Mouse (Mus musculus) heart, postnatal 0 days (tissue): Measurements from ENCODE around the gene Ankrd49. TPM values are rescaled to one million over a fixed set of nuclear protein-coding genes. Genes with fewer than 3 reads are reported as not detected.
A peak's percentile ranks its signal among the peaks of the same experiment; 100 is the strongest.

Source experiments
- ATAC-seq: fragments of 200-750 bp; cut with Nextera tagmentation; 2 replicates; pipeline ENCODE4 v1.8.0; 2017; ENCODE audit warnings: low read depth, moderate number of reproducible peaks, moderate library complexity; ENCODE audit not compliant: insufficient read depth
- DNase-seq: peaks from one replicate; pipeline ENCODE4 v3.0.0-alpha.2; 2016; ENCODE audit warnings: low spot score
- H3K27ac ChIP-seq: fragments of 300-500 bp; sonication (generic); 2 replicates; pipeline ENCODE4 v1.5.1; 2014; ENCODE audit warnings: low read depth, mild to moderate bottlenecking
- H3K27me3 ChIP-seq: fragments of 300-500 bp; sonication (generic); 2 replicates; pipeline ENCODE4 v1.6.1; 2014; ENCODE audit warnings: low read length, mixed read lengths; ENCODE audit not compliant: control insufficient read depth, insufficient read depth
- H3K36me3 ChIP-seq: fragments of 300-500 bp; sonication (generic); replicated peaks from 2 replicates; pipeline ENCODE4 v1.6.1; 2014; ENCODE audit warnings: low read length, mixed read lengths; ENCODE audit not compliant: control insufficient read depth, insufficient read depth
- H3K4me1 ChIP-seq: fragments of 300-500 bp; sonication (generic); 2 replicates; pipeline ENCODE4 v1.6.1; 2014; ENCODE audit warnings: antibody characterized with exemption; ENCODE audit not compliant: control insufficient read depth, insufficient read depth
- H3K4me2 ChIP-seq: fragments of 300-500 bp; sonication (generic); 2 replicates; pipeline ENCODE4 v1.6.1; 2014; ENCODE audit warnings: low read depth, mild to moderate bottlenecking, low read length, moderate library complexity
- H3K4me3 ChIP-seq: fragments of 300-500 bp; sonication (generic); 2 replicates; pipeline ENCODE4 v1.5.1; 2014; ENCODE audit warnings: low read depth, low read length
- H3K9ac ChIP-seq: fragments of 300-500 bp; sonication (generic); replicated peaks from 2 replicates; pipeline ENCODE4 v1.6.1; 2014; ENCODE audit warnings: low read depth, low read length, mixed read lengths
- H3K9me3 ChIP-seq: fragments of 300-500 bp; sonication (generic); replicated peaks from 2 replicates; pipeline ENCODE4 v1.6.1; 2016; ENCODE audit warnings: low read length; ENCODE audit not compliant: control insufficient read depth
- CTCF ChIP-seq: IDR thresholded peaks from 2 replicates; pipeline ENCODE4 v1.5.1; 2016; ENCODE audit warnings: antibody characterized with exemption, control low read depth, low read depth
- EP300 ChIP-seq: IDR thresholded peaks from 2 replicates; pipeline ENCODE4 v1.6.1; 2016; ENCODE audit warnings: antibody characterized with exemption, low read depth
- WGBS: fragments of 180-500 bp; shearing (Covaris S2); extraction: QIAGEN DNeasy Blood & Tissue Kit; methylation state at CpG from one replicate; pipeline ENCODE4 v1.1.7; 2014; 5-methylcytosine and 5-hydroxymethylcytosine counted together
- polyA plus RNA-seq: library from polyadenylated mRNA; unstranded; fragments of >200 nt; fragmentation: Nextera tagmentation; extraction: Ambion mirVana; gene quantifications from 2 replicates; pipeline ENCODE4 v1.2.1, GENCODE M21; 2015
- total RNA-seq: library from RNA; depleted of rRNA; stranded (reverse); fragments of >200 nt; gene quantifications from 2 replicates; pipeline ENCODE4 v1.2.3, GENCODE M21; 2014; ENCODE audit warnings: low replicate concordance

Gene Ankrd49
- total and polyA plus RNA-seq, 2 experiments from 2014 or later, result 15.5 to 25.8 TPM

- no peak for ATAC-seq
- Histone ChIP-seq H3K4me1 (no peaks in the 10 kb centered on the region), H3K27me3 (no peaks in the 10 kb centered on the region), H3K27ac (no peak overlapping the region), H3K4me2 (no peak overlapping the region), H3K4me3 (no peak overlapping the region), H3K36me3 (peaks cover 72% of the 10 kb centered on the region), H3K9me3 (no peaks in the 10 kb centered on the region), H3K9ac (no peak overlapping the region)
- no peak for DNase-seq
- 88% methylated on average over 5 of the region's 5 CpGs for WGBS
- TF ChIP-seq CTCF, result no peak
- TF ChIP-seq EP300, result no peak
These were observed 25.5 kb upstream of the Ankrd49 start for GRCm38 (mm10) chr9:14810111-14810510.

GRCm38 (mm10) chr9:14806786-14807185, 22.1 kb upstream of the Ankrd49 start:
- H3K4me3 ChIP-seq, result no peak overlapping the region
- H3K27me3 ChIP-seq, result no peaks in the 10 kb centered on the region
- no peak overlapping the region for H3K4me2 ChIP-seq
- DNase-seq (no peak), ATAC-seq (no peak)
- no peak overlapping the region for H3K9ac ChIP-seq
- 93% methylated on average over 1 of the region's 1 CpGs for WGBS
- no peak overlapping the region for H3K27ac ChIP-seq
- TF ChIP-seq EP300, result no peak
- TF ChIP-seq CTCF, result no peak
- H3K4me1 ChIP-seq, result no peaks in the 10 kb centered on the region
- no peaks in the 10 kb centered on the region for H3K9me3 ChIP-seq
- H3K36me3 ChIP-seq, result peaks cover 72% of the 10 kb centered on the region

GRCm38 (mm10) chr9:14805714-14806113, 21.1 kb upstream of the Ankrd49 start:
- DNase-seq, result no peak
- no peaks in the 10 kb centered on the region for H3K9me3 ChIP-seq
- WGBS, result 85% methylated on average over 2 of the region's 2 CpGs

GRCm38 (mm10) chr9:14787356-14787755, 2.7 kb upstream of the Ankrd49 start:
- peaks cover 3% of the 10 kb centered on the region; the same call in 1 of the 2 replicates for H3K4me1 ChIP-seq
- no peaks in the 10 kb centered on the region for H3K27me3 ChIP-seq
- H3K4me3 ChIP-seq, result no peak overlapping the region
- WGBS, result 90% methylated on average over 6 of the region's 6 CpGs
- H3K9ac ChIP-seq, result no peak overlapping the region
- TF ChIP-seq CTCF, result no peak
- no peak for TF ChIP-seq EP300
- H3K9me3 ChIP-seq, result no peaks in the 10 kb centered on the region
- H3K4me2 ChIP-seq, result no peak overlapping the region
- DNase-seq (no peak), ATAC-seq (no peak)
- peaks cover 40% of the 10 kb centered on the region for H3K36me3 ChIP-seq
- H3K27ac ChIP-seq, result no peak overlapping the region

More at GRCm38 (mm10) chr9:14805714-14806113, 21.1 kb upstream of the Ankrd49 start:
- H3K4me2 ChIP-seq, result no peak overlapping the region
- H3K36me3 ChIP-seq, result peaks cover 68% of the 10 kb centered on the region
- H3K4me3 ChIP-seq, result no peak overlapping the region
- H3K9ac ChIP-seq, result no peak overlapping the region
- H3K27me3 ChIP-seq, result no peaks in the 10 kb centered on the region
- no peaks in the 10 kb centered on the region for H3K4me1 ChIP-seq
- ATAC-seq, result no peak
- no peak for TF ChIP-seq EP300
- no peak overlapping the region for H3K27ac ChIP-seq

- DNase-seq, result no peak
- no peak overlapping the region for H3K4me2 ChIP-seq
- ATAC-seq, result no peak
- H3K9ac ChIP-seq, result no peak overlapping the region
- no peak for TF ChIP-seq EP300
- TF ChIP-seq CTCF, result no peak
- H3K27me3 ChIP-seq, result no peaks in the 10 kb centered on the region
- H3K4me1 ChIP-seq, result no peaks in the 10 kb centered on the region
- H3K27ac ChIP-seq, result no peak overlapping the region
- H3K4me3 ChIP-seq, result no peak overlapping the region
- peaks cover 20% of the 10 kb centered on the region for H3K36me3 ChIP-seq
- WGBS, result 58% methylated on average over 13 of the region's 13 CpGs
- H3K9me3 ChIP-seq, result no peaks in the 10 kb centered on the region
These were observed 6.3 kb downstream of the Ankrd49 start for GRCm38 (mm10) chr9:14778341-14778740.

GRCm38 (mm10) chr9:14773813-14774212, 10.8 kb downstream of the Ankrd49 start:
- Histone ChIP-seq H3K4me2 (no peak overlapping the region), H3K9ac (no peak overlapping the region), H3K27me3 (peaks cover 14% of the 10 kb centered on the region; the same call in 1 of the 2 replicates), H3K9me3 (no peaks in the 10 kb centered on the region), H3K4me1 (no peaks in the 10 kb centered on the region), H3K27ac (no peak overlapping the region), H3K4me3 (no peak overlapping the region), H3K36me3 (no peaks in the 10 kb centered on the region)
- DNase-seq, result peak; percentile 11
- peak; percentile 34 for TF ChIP-seq CTCF
- no peak for TF ChIP-seq EP300
- 32% methylated on average over 2 of the region's 2 CpGs for WGBS
- ATAC-seq, result no peak
